Mouse (Mus musculus) kidney, embryonic 16.5 days (tissue): Measurements from ENCODE around the gene Daam1. TPM values are rescaled to one million over a fixed set of nuclear protein-coding genes. Genes with fewer than 3 reads are reported as not detected.

Experiments used
- ATAC-seq: fragments of 200-750 bp; cut with Nextera tagmentation; 2 replicates; pipeline ENCODE4 v1.8.0; 2017; ENCODE audit warnings: moderate TSS enrichment; ENCODE audit not compliant: low FRiP score, low TSS enrichment
- H3K27ac ChIP-seq: fragments of 300-500 bp; sonication (generic); 2 replicates; pipeline ENCODE4 v1.5.1; 2014; ENCODE audit warnings: low read length
- H3K27me3 ChIP-seq: fragments of 300-500 bp; sonication (generic); 2 replicates; pipeline ENCODE4 v1.6.1; 2014; ENCODE audit warnings: low read length, control low read depth, mixed read lengths; ENCODE audit not compliant: insufficient read depth
- H3K36me3 ChIP-seq: fragments of 300-500 bp; sonication (generic); 2 replicates; pipeline ENCODE4 v1.6.1; 2014; ENCODE audit warnings: low read length, control low read depth, mixed read lengths; ENCODE audit not compliant: insufficient read depth
- H3K4me1 ChIP-seq: fragments of 300-500 bp; sonication (generic); 2 replicates; pipeline ENCODE4 v1.6.1; 2014; ENCODE audit warnings: low read length, control low read depth, mixed read lengths; ENCODE audit not compliant: insufficient read depth
- H3K4me2 ChIP-seq: fragments of 300-500 bp; sonication (generic); replicated peaks from 2 replicates; pipeline ENCODE4 v1.6.1; 2014; ENCODE audit warnings: low read depth, low read length
- H3K4me3 ChIP-seq: fragments of 300-500 bp; sonication (generic); 2 replicates; pipeline ENCODE4 v1.5.1; 2014; ENCODE audit warnings: mild to moderate bottlenecking, low read length
- H3K9ac ChIP-seq: fragments of 300-500 bp; sonication (generic); replicated peaks from 2 replicates; pipeline ENCODE4 v1.6.1; 2014; ENCODE audit warnings: low read length
- H3K9me3 ChIP-seq: fragments of 300-500 bp; sonication (generic); 2 replicates; pipeline ENCODE4 v1.6.1; 2016; ENCODE audit warnings: low read length, control low read depth
- WGBS: fragments of 180-500 bp; shearing (Covaris S2); extraction: QIAGEN DNeasy Blood & Tissue Kit; methylation state at CpG from one replicate; pipeline ENCODE4 v1.1.7; 2014; 5-methylcytosine and 5-hydroxymethylcytosine counted together
- polyA plus RNA-seq: library from polyadenylated mRNA; unstranded; fragments of >200 nt; fragmentation: Nextera tagmentation; extraction: Ambion mirVana; gene quantifications from 2 replicates; pipeline ENCODE4 v1.2.1, GENCODE M21; 2015

The Daam1 gene
- polyA plus RNA-seq = 8.6 and 10.0 TPM in 2 replicates

DNA sequence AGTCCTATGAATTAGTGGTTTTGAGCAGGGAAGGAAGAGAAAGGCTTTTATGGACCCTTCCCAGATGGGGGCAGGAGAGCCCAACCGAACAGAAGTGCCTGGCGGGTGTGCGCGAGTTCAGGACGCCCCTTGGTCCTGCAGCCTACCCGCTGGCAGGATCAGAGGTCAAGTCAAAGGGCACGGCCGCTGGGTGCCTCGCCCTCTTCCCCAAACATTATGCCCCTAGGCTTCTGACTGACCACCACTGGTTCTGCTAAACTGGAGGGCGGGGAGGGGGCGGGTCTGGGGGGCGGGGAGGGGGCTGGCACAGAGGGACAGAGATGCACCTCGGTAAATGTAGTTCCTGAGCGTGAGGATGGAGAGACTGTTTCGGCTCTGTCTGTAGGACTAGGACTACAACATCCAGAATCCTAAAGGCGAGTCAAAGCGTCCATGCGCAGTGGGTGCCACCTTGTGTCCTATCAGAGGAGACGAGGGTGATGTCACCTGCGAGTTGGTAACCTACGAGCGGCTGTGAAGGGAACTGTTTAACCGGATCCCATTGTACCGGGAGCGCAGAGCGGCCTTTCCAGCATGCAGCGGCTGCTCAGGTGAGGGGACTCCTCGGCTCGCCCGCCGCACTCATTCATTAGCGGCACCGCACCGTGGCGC is at the start of gene Daam1:
Gene Daam1 (plus strand): TSS at position 472 of the 651 bp plus-strand sequence.
- Histone ChIP-seq H3K27ac (peak within 1 kb of the TSS; percentile 95), H3K4me2 (peak within 1 kb of the TSS; percentile 96), H3K4me3 (peak within 1 kb of the TSS; percentile 65), H3K36me3 (no peaks in the 10 kb centered on the region), H3K27me3 (no peaks in the 10 kb centered on the region), H3K9ac (peak within 1 kb of the TSS; percentile 80), H3K9me3 (no peaks in the 10 kb centered on the region), H3K4me1 (peaks cover 12% of the 10 kb centered on the region)
- 0% methylated on average over 35 of the region's 35 CpGs for WGBS
- peak; percentile 100 for ATAC-seq

DNA sequence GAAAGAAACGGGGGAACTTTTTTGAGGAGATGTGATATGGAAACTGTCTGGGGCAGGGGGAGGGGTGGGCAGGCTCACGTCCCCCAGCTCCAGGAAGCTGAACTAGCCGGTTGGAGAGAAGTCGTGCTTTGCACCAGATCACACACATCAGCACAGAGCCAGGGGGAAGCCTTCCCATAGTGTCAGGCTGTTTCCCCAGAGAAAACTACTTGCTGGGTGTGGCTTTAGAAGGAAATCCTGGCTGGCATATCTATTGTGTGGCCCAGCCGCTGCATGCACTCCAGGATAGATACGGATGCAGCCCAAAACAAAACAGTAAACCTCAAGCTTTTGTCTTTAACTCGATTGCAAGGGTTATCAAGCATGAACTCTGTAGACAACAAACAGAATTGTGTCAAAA is 49.7 kb upstream of the Daam1 start:
- peak; percentile 72; the same call in 1 of the 2 replicates for ATAC-seq
- H3K36me3 ChIP-seq = no peaks in the 10 kb centered on the region
- no peak overlapping the region for H3K9ac ChIP-seq
- H3K4me1 ChIP-seq = peaks cover 44% of the 10 kb centered on the region
- no peaks in the 10 kb centered on the region for H3K27me3 ChIP-seq
- H3K4me3 ChIP-seq = no peak overlapping the region
- H3K27ac ChIP-seq = no peak overlapping the region
- no peak overlapping the region for H3K4me2 ChIP-seq
- no peaks in the 10 kb centered on the region for H3K9me3 ChIP-seq
- WGBS = 32% methylated on average over 7 of the region's 7 CpGs

DNA sequence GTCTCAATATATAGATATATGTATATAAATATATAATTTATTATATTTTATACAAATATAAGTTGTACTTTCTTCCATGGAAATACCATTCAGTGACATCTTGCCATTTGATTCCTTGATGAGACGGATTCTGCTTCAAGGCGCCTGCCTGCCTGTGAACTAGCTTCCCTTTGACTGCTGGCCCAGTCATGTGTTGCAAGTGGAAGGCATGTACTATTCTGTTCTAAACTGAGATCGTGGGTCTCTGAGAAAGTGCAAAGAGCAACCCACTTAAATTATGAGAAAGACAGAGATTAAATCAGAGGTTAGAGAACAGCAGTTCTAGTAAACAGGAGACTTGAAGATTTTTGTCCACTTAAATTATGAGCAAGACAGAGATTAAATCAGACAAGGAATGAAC is 46.9 kb upstream of the Daam1 start:
- no peak for ATAC-seq
- no peaks in the 10 kb centered on the region for H3K36me3 ChIP-seq
- H3K4me2 ChIP-seq = no peak overlapping the region
- peaks cover 32% of the 10 kb centered on the region for H3K4me1 ChIP-seq
- no peak overlapping the region for H3K27ac ChIP-seq
- H3K27me3 ChIP-seq = no peaks in the 10 kb centered on the region
- no peak overlapping the region for H3K4me3 ChIP-seq
- no peaks in the 10 kb centered on the region for H3K9me3 ChIP-seq
- no peak overlapping the region for H3K9ac ChIP-seq
- 47% methylated on average over 3 of the region's 3 CpGs for WGBS

DNA sequence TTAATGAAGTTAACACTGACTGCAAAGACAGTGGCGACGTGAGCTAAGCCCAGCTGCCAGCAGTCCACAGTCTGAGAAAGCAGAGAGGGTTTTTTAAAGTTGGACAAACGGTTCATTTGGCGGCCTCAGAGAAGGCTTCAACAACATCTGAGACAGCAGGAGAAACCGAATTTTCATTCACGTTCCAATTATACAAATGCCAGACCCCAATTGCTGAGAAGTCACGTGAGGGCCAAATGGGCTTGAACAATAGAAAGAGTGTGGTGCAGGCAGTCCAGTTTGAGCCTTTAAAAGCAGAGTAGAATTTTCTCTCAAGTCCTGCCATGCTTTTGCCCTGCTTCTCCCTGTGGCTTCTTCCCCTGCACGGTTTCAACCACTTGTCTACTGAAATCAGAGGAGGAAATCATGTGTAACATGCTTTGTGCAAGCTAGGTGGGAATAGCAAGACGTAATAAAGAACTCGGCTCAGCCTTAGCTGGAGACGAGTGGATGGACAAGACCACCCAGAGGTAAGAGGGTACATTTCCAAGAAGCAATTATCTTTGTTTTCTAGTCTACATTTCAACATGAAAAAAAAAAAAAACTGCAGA is 46.1 kb upstream of the Daam1 start:
- Histone ChIP-seq H3K9me3 (no peaks in the 10 kb centered on the region), H3K4me3 (no peak overlapping the region), H3K27me3 (no peaks in the 10 kb centered on the region), H3K36me3 (no peaks in the 10 kb centered on the region), H3K27ac (no peak overlapping the region), H3K4me2 (no peak overlapping the region), H3K9ac (no peak overlapping the region), H3K4me1 (peaks cover 27% of the 10 kb centered on the region)
- WGBS = 34% methylated on average over 11 of the region's 11 CpGs
- ATAC-seq = no peak

DNA sequence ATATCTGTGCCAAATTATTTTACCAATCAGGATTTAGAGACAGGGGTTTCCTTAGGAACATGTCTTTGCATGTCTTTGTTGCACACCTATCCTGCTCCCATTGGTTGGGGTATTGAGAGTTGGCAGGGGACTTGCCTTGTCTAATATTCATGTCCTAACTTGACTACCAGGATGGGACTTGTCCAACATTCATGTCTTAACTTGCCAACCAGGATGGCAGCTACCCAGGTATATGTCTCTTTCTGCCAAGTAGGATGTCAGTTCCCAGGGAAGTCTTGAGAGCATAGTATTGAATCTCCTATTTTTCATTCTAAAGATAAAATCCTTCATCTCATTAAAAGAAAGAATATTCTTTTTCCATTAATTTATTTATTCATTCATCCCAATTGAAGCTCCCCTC is 44.4 kb upstream of the Daam1 start:
- H3K9ac ChIP-seq = no peak overlapping the region
- H3K9me3 ChIP-seq = no peaks in the 10 kb centered on the region
- no peak overlapping the region for H3K4me2 ChIP-seq
- ATAC-seq = no peak
- no peak overlapping the region for H3K27ac ChIP-seq
- no peak overlapping the region for H3K4me3 ChIP-seq
- H3K36me3 ChIP-seq = no peaks in the 10 kb centered on the region
- peaks cover 11% of the 10 kb centered on the region for H3K4me1 ChIP-seq
- H3K27me3 ChIP-seq = no peaks in the 10 kb centered on the region

DNA sequence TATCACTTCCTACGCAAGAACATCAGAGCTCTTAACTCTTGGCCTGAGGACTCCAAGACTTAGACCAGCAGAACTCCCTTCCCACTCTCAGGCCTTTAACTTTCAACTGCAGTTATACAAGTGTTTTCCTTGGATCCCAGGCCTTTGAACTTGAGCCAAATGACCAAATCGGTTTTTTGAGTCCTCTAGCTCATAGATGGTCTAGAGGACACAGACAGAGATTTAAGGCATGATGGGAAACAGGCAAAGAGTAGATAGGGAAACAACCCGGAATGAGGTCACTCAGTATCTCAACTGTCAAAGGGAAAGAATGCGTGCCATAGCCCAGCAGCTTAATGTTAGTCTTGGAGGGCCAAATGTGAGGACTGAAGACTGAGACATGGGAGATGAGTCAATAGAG is 42.1 kb upstream of the Daam1 start:
- H3K36me3 ChIP-seq = no peaks in the 10 kb centered on the region
- H3K4me1 ChIP-seq = peaks cover 11% of the 10 kb centered on the region
- no peak overlapping the region for H3K4me2 ChIP-seq
- ATAC-seq = no peak
- no peak overlapping the region for H3K27ac ChIP-seq
- 71% methylated on average over 4 of the region's 4 CpGs for WGBS
- H3K9ac ChIP-seq = no peak overlapping the region
- H3K4me3 ChIP-seq = no peak overlapping the region
- no peaks in the 10 kb centered on the region for H3K27me3 ChIP-seq
- no peaks in the 10 kb centered on the region for H3K9me3 ChIP-seq

DNA sequence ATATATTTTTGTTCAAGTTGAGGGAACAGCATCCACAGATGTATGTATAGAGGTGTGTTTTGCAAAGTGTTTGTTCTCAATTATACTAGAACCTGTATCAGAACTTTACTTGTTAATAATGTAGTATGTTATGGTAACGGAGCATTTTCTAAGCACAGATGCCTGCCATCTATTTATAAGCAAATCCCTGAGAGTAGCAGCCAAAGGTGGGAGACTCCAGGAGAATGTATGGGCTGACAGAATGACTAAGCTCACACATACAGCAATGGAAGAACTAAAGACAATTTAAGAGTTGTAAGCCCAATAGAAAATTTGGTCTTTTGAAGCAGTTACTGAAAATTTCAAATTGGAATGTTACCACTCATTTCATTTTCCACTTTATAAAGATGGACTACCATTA is 40.3 kb upstream of the Daam1 start:
- Histone ChIP-seq H3K27me3 (no peaks in the 10 kb centered on the region), H3K4me2 (no peak overlapping the region), H3K9ac (no peak overlapping the region), H3K36me3 (no peaks in the 10 kb centered on the region), H3K27ac (no peak overlapping the region), H3K4me1 (peaks cover 7% of the 10 kb centered on the region; the same call in 1 of the 2 replicates), H3K9me3 (no peaks in the 10 kb centered on the region), H3K4me3 (no peak overlapping the region)
- ATAC-seq = no peak
- 94% methylated on average over 1 of the region's 1 CpGs for WGBS

DNA sequence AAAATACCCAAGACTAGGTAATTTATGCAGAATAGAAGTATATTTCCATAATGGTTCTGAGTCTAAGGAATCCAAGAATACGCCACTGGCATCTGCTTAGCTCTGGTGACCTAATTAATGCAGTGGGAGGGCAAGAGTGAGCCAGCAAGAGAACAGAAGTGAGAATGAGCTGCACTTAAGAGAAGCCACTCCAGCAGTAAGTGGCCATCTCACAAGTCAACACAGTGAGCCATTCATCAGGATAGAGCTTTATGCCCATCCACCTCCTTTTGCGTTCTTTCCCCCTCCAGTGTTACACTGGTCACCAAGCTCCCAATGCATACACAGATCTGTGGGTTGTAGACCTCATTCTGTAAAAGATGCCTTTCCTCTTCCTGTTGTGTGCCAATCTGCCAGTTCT is 37.8 kb upstream of the Daam1 start:
- Histone ChIP-seq H3K27me3 (no peaks in the 10 kb centered on the region), H3K4me1 (peaks cover 25% of the 10 kb centered on the region), H3K4me3 (no peak overlapping the region), H3K4me2 (no peak overlapping the region), H3K36me3 (no peaks in the 10 kb centered on the region), H3K27ac (no peak overlapping the region), H3K9ac (no peak overlapping the region), H3K9me3 (no peaks in the 10 kb centered on the region)
- WGBS = 85% methylated on average over 2 of the region's 2 CpGs
- ATAC-seq = no peak

DNA sequence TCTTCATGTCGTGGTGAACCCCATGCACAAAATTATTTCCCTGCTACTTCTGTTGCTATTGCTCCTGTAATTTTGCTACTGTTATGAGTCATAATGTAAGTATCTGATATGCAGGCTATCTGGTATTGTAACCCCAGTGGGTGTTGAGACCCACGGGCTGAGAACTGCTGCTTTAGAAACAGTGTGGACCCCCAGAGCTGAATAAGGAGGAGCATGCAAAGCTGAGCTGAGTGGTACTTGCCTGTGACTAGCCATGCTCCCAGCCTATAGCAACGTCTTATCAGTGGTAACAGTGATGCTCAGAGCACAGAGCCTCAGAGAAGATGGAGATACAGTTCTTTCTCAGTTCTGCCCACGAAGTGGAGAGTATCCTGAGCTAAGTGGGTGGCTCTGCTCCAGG is 35.3 kb upstream of the Daam1 start:
- H3K4me1 ChIP-seq = peaks cover 25% of the 10 kb centered on the region
- peak overlapping the region; percentile 48; the same call in 1 of the 2 replicates for H3K27ac ChIP-seq
- H3K36me3 ChIP-seq = no peaks in the 10 kb centered on the region
- H3K4me3 ChIP-seq = no peak overlapping the region
- H3K27me3 ChIP-seq = no peaks in the 10 kb centered on the region
- ATAC-seq = no peak
- no peak overlapping the region for H3K9ac ChIP-seq
- H3K4me2 ChIP-seq = no peak overlapping the region
- 54% methylated on average over 4 of the region's 4 CpGs for WGBS
- no peaks in the 10 kb centered on the region for H3K9me3 ChIP-seq

DNA sequence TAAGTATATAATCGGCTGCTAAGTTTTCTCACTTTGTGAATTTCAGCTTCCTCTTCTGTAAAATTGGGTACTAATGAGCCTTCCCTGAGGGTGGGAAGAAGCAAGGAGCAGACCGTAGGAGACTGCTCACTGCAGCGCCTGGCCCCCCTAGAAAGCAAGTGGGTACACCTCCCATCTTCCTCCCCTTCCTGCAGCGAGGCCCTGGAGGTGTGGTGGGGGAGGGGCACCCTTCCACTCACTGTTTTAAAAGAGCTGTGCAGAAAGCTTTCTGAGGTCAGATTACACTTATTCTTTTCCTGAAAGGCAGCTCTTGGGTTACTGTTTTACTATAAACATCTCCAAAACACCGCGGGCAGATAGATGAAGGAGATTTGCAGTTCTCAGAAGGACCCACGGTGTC is 34.4 kb upstream of the Daam1 start:
- H3K36me3 ChIP-seq = no peaks in the 10 kb centered on the region
- 4% methylated on average over 7 of the region's 7 CpGs for WGBS
- peak overlapping the region; percentile 36 for H3K4me2 ChIP-seq
- H3K9me3 ChIP-seq = no peaks in the 10 kb centered on the region
- peak overlapping the region; percentile 77 for H3K27ac ChIP-seq
- no peaks in the 10 kb centered on the region for H3K27me3 ChIP-seq
- peaks cover 32% of the 10 kb centered on the region for H3K4me1 ChIP-seq
- no peak overlapping the region for H3K9ac ChIP-seq
- peak; percentile 66 for ATAC-seq
- no peak overlapping the region for H3K4me3 ChIP-seq
